Mouse (Mus musculus) small intestine, adult 2 months (tissue): Measurements from ENCODE around the gene Syngap1.

Experiments
- CTCF ChIP-seq: fragments of 200-500 bp; IDR thresholded peaks from 2 replicates; pipeline ENCODE4 v1.5.1; 2012; ENCODE audit warnings: low read depth, mild to moderate bottlenecking, control low read depth, inconsistent platforms, low read length, moderate library complexity, mixed read lengths; ENCODE audit not compliant: insufficient replicate concordance, insufficient read length; ENCODE audit errors: extremely low read depth
- POLR2A ChIP-seq: fragments of 200-500 bp; IDR thresholded peaks from 2 replicates; pipeline ENCODE4 v1.6.1; 2012; ENCODE audit warnings: low read depth, mild to moderate bottlenecking, control low read depth, inconsistent platforms, low read length, moderate library complexity

GRCm38 (mm10) chr17:26904320-26904719 is 36.7 kb upstream of the Syngap1 start:
- TF ChIP-seq POLR2A (no peak), CTCF (no peak)
